Mouse (Mus musculus) liver, embryonic 12.5 days (tissue): ENCODE measurements around the gene Rpa1. TPM values are rescaled to one million over a fixed set of nuclear protein-coding genes. Genes with fewer than 3 reads are reported as not detected.
"Not testable (repeated sequence)": the region's sequence is repeated elsewhere in the genome, so short reads cannot be mapped to it uniquely, and the experiment has no call there.

Experiments
- ATAC-seq: fragments of 200-750 bp; cut with Nextera tagmentation; 2 replicates; pipeline ENCODE4 v1.8.0; 2017; ENCODE audit warnings: moderate number of reproducible peaks, mild to moderate bottlenecking, moderate library complexity
- H3K27ac ChIP-seq: fragments of 300-500 bp; sonication (generic); 2 replicates; pipeline ENCODE4 v1.5.1; 2016; ENCODE audit warnings: mild to moderate bottlenecking
- H3K27me3 ChIP-seq: fragments of 300-500 bp; sonication (generic); replicated peaks from 2 replicates; pipeline ENCODE4 v1.6.1; 2016; ENCODE audit warnings: mild to moderate bottlenecking, moderate library complexity
- H3K36me3 ChIP-seq: fragments of 300-500 bp; sonication (generic); 2 replicates; pipeline ENCODE4 v1.6.1; 2016; ENCODE audit warnings: mild to moderate bottlenecking, moderate library complexity
- H3K4me1 ChIP-seq: fragments of 300-500 bp; sonication (generic); 2 replicates; pipeline ENCODE4 v1.6.1; 2016
- H3K4me2 ChIP-seq: fragments of 300-500 bp; sonication (generic); 2 replicates; pipeline ENCODE4 v1.6.1; 2016; ENCODE audit warnings: mild to moderate bottlenecking, moderate library complexity
- H3K4me3 ChIP-seq: fragments of 300-500 bp; sonication (generic); 2 replicates; pipeline ENCODE4 v1.5.1; 2016; ENCODE audit warnings: mild to moderate bottlenecking, moderate library complexity
- H3K9ac ChIP-seq: fragments of 300-500 bp; sonication (generic); 2 replicates; pipeline ENCODE4 v1.6.1; 2016; ENCODE audit warnings: mild to moderate bottlenecking, moderate library complexity
- H3K9me3 ChIP-seq: fragments of 300-500 bp; sonication (generic); replicated peaks from 2 replicates; pipeline ENCODE4 v1.6.1; 2016; ENCODE audit warnings: mild to moderate bottlenecking, moderate library complexity
- WGBS: fragments of 180-500 bp; shearing (Covaris S2); methylation state at CpG from one replicate; pipeline ENCODE4 v1.1.7; 2016; ENCODE audit not compliant: insufficient replicate concordance; 5-methylcytosine and 5-hydroxymethylcytosine counted together
- polyA plus RNA-seq: library from polyadenylated mRNA; unstranded; fragments of >200 nt; fragmentation: Nextera tagmentation; extraction: Ambion mirVana; gene quantifications from 2 replicates; pipeline ENCODE4 v1.2.1, GENCODE M21; 2016

The Rpa1 gene
- polyA plus RNA-seq, 1 experiment from 2014 or later, result 143 TPM

GRCm38 (mm10) chr11:75318351-75319221, 29.5 kb downstream of the Rpa1 start:
- no peak overlapping the region for H3K9ac ChIP-seq
- H3K4me1 ChIP-seq, result peaks cover 50% of the 10 kb centered on the region
- no peak overlapping the region for H3K4me2 ChIP-seq
- 71% methylated on average over 14 of the region's 14 CpGs for WGBS
- no peak overlapping the region for H3K27ac ChIP-seq
- H3K36me3 ChIP-seq, result peaks cover 63% of the 10 kb centered on the region
- no peak overlapping the region for H3K4me3 ChIP-seq
- ATAC-seq, result no peak
- no peaks in the 10 kb centered on the region for H3K9me3 ChIP-seq
- H3K27me3 ChIP-seq, result no peaks in the 10 kb centered on the region

- Histone ChIP-seq H3K4me3 (no peak overlapping the region), H3K36me3 (peaks cover 98% of the 10 kb centered on the region), H3K9ac (no peak overlapping the region), H3K27me3 (no peaks in the 10 kb centered on the region), H3K9me3 (no peaks in the 10 kb centered on the region), H3K4me1 (peaks cover 18% of the 10 kb centered on the region), H3K27ac (peak overlapping the region; percentile 46; the same call in 1 of the 2 replicates), H3K4me2 (no peak overlapping the region)
- 41% methylated on average over 8 of the region's 8 CpGs for WGBS
- ATAC-seq, result peak; percentile 68
These were observed 34.3 kb downstream of the Rpa1 start for GRCm38 (mm10) chr11:75313834-75314233.

DNA sequence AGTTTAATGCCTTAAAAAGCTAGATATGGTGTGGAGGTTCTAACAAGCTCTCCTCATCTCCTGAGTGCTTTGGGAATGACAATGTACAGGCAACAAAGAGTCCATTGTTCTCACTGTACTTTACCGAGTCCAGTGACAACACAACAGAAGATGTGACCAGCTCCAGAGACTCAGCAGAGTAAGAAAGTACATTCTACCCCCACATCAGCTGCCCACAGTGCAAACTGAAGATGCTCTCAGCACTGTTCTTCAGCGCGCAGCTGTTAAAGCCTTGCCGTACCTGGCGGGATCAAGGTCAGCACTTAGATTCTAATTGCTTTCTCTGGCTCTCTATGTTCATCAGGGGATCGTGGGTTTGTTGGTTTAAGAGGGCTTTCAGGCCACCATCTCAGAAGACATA, 36.4 kb downstream of the Rpa1 start:
- no peak overlapping the region for H3K4me3 ChIP-seq
- H3K4me1 ChIP-seq, result peaks cover 18% of the 10 kb centered on the region
- no peak overlapping the region for H3K4me2 ChIP-seq
- no peak overlapping the region for H3K27ac ChIP-seq
- ATAC-seq, result no peak
- no peak overlapping the region for H3K9ac ChIP-seq
- H3K27me3 ChIP-seq, result no peaks in the 10 kb centered on the region
- WGBS, result 89% methylated on average over 6 of the region's 6 CpGs
- H3K9me3 ChIP-seq, result no peaks in the 10 kb centered on the region
- H3K36me3 ChIP-seq, result peaks cover 98% of the 10 kb centered on the region

DNA sequence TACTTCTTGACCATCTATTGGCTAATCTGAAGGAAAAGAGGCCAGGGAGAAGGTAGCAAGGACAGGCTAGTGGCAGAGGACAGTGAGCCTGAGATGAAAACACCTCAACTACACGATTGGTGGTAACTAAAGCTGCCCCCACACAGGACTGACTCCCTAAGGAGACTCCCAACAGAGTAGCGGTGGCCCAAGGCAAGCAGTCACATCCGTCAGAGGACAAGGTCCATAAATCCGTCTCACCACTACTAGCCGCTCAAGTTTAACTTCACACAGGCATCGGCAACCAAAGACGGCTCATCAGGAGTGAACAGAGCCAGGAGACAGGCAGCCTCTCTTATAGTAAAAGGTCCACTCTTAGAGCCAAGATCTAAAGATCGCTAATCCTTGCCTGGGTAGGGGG, 37.3 kb downstream of the Rpa1 start:
- Histone ChIP-seq H3K9me3 (no peaks in the 10 kb centered on the region), H3K27ac (no peak overlapping the region), H3K4me2 (no peak overlapping the region), H3K27me3 (no peaks in the 10 kb centered on the region), H3K9ac (no peak overlapping the region), H3K4me3 (no peak overlapping the region), H3K4me1 (peaks cover 19% of the 10 kb centered on the region), H3K36me3 (peaks cover 98% of the 10 kb centered on the region)
- WGBS, result 89% methylated on average over 8 of the region's 8 CpGs
- no peak for ATAC-seq

- no peak overlapping the region for H3K4me2 ChIP-seq
- H3K27ac ChIP-seq, result no peak overlapping the region
- WGBS, result 84% methylated on average over 4 of the region's 4 CpGs
- ATAC-seq, result no peak
- H3K9ac ChIP-seq, result no peak overlapping the region
- H3K4me3 ChIP-seq, result no peak overlapping the region
- H3K36me3 ChIP-seq, result peaks cover 99% of the 10 kb centered on the region
- no peaks in the 10 kb centered on the region for H3K27me3 ChIP-seq
- H3K9me3 ChIP-seq, result no peaks in the 10 kb centered on the region
- peaks cover 19% of the 10 kb centered on the region; the same call in 1 of the 2 replicates for H3K4me1 ChIP-seq
These were observed 39.5 kb downstream of the Rpa1 start for GRCm38 (mm10) chr11:75308650-75309049.

- H3K4me1 ChIP-seq, result peaks cover 37% of the 10 kb centered on the region
- ATAC-seq, result no peak
- peaks cover 99% of the 10 kb centered on the region for H3K36me3 ChIP-seq
- no peak overlapping the region for H3K4me2 ChIP-seq
- no peaks in the 10 kb centered on the region for H3K27me3 ChIP-seq
- H3K4me3 ChIP-seq, result no peak overlapping the region
- H3K9ac ChIP-seq, result no peak overlapping the region
- H3K27ac ChIP-seq, result no peak overlapping the region
- H3K9me3 ChIP-seq, result no peaks in the 10 kb centered on the region
- WGBS, result 51% methylated on average over 9 of the region's 9 CpGs
These were observed 43.3 kb downstream of the Rpa1 start for GRCm38 (mm10) chr11:75304797-75305196.

- ATAC-seq, result peak; percentile 88
- H3K27ac ChIP-seq, result peak overlapping the region; percentile 71
- no peak overlapping the region for H3K4me3 ChIP-seq
- peak overlapping the region; percentile 35 for H3K4me2 ChIP-seq
- peaks cover 69% of the 10 kb centered on the region for H3K36me3 ChIP-seq
- H3K27me3 ChIP-seq, result no peaks in the 10 kb centered on the region
- no peaks in the 10 kb centered on the region for H3K9me3 ChIP-seq
- H3K4me1 ChIP-seq, result peaks cover 51% of the 10 kb centered on the region
- 38% methylated on average over 9 of the region's 9 CpGs for WGBS
- H3K9ac ChIP-seq, result peak overlapping the region; percentile 44; the same call in 1 of the 2 replicates
These were observed 47.2 kb downstream of the Rpa1 start for GRCm38 (mm10) chr11:75300954-75301353.

- ATAC-seq, result no peak
- Histone ChIP-seq H3K36me3 (peaks cover 57% of the 10 kb centered on the region), H3K9ac (no peak overlapping the region), H3K9me3 (no peaks in the 10 kb centered on the region), H3K27ac (no peak overlapping the region), H3K4me1 (peaks cover 48% of the 10 kb centered on the region), H3K4me3 (no peak overlapping the region), H3K27me3 (no peaks in the 10 kb centered on the region; the same call in 1 of the 2 replicates), H3K4me2 (no peak overlapping the region)
- WGBS, result 90% methylated on average over 10 of the region's 10 CpGs
These were observed 48.3 kb downstream of the Rpa1 start for GRCm38 (mm10) chr11:75299786-75300185.

GRCm38 (mm10) chr11:75298491-75298890, 49.6 kb downstream of the Rpa1 start:
- no peak for ATAC-seq
- Histone ChIP-seq H3K4me3 (no peak overlapping the region), H3K27ac (no peak overlapping the region), H3K4me2 (no peak overlapping the region), H3K4me1 (peaks cover 54% of the 10 kb centered on the region), H3K9me3 (no peaks in the 10 kb centered on the region), H3K27me3 (peaks cover 12% of the 10 kb centered on the region), H3K36me3 (peaks cover 44% of the 10 kb centered on the region), H3K9ac (no peak overlapping the region)
- WGBS, result 60% methylated on average over 11 of the region's 11 CpGs

GRCm38 (mm10) chr11:75297631-75298030, 50.5 kb downstream of the Rpa1 start:
- ATAC-seq, result no peak
- Histone ChIP-seq H3K9me3 (no peaks in the 10 kb centered on the region), H3K36me3 (peaks cover 35% of the 10 kb centered on the region), H3K27me3 (peaks cover 21% of the 10 kb centered on the region), H3K27ac (no peak overlapping the region), H3K9ac (no peak overlapping the region), H3K4me1 (peaks cover 54% of the 10 kb centered on the region), H3K4me3 (no peak overlapping the region), H3K4me2 (no peak overlapping the region)
- WGBS, result 76% methylated on average over 9 of the region's 9 CpGs

GRCm38 (mm10) chr11:75296406-75297005, 51.6 kb downstream of the Rpa1 start:
- Histone ChIP-seq H3K36me3 (peaks cover 24% of the 10 kb centered on the region), H3K27me3 (peaks cover 32% of the 10 kb centered on the region), H3K9me3 (no peaks in the 10 kb centered on the region), H3K4me2 (no peak overlapping the region), H3K4me1 (peaks cover 44% of the 10 kb centered on the region), H3K4me3 (no peak overlapping the region), H3K27ac (no peak overlapping the region), H3K9ac (no peak overlapping the region)
- WGBS, result 65% methylated on average over 9 of the region's 9 CpGs
- ATAC-seq, result peak; percentile 62; the same call in 1 of the 2 replicates

GRCm38 (mm10) chr11:75295534-75295933, 52.6 kb downstream of the Rpa1 start:
- not testable (repeated sequence) for H3K4me2 ChIP-seq, H3K9ac ChIP-seq, ATAC-seq, H3K4me3 ChIP-seq, H3K27ac ChIP-seq, H3K9me3 ChIP-seq
- WGBS, result 70% methylated on average over 5 of the region's 5 CpGs
- Histone ChIP-seq H3K27me3 (peaks cover 37% of the 10 kb centered on the region), H3K4me1 (peaks cover 34% of the 10 kb centered on the region), H3K36me3 (peaks cover 14% of the 10 kb centered on the region)
